Mouse (Mus musculus) CD8-positive naive resting alpha-beta T cell, adult 2 months (primary cell): ENCODE results near the gene Rft1.
"Not testable (repeated sequence)": the region's sequence is repeated elsewhere in the genome, so short reads cannot be mapped to it uniquely, and the experiment has no call there.

Experiments
- DNase-seq, 2 experiments: peaks; one replicate each; pipeline ENCODE4 v3.0.0; 2022; ENCODE audit warnings: low read depth in 2 of 2, low spot score in 2 of 2

The Rft1 gene

GRCm38 (mm10) chr14:30671095-30671985, 17.2 kb downstream of the Rft1 start:
- no peak for DNase-seq

DNA sequence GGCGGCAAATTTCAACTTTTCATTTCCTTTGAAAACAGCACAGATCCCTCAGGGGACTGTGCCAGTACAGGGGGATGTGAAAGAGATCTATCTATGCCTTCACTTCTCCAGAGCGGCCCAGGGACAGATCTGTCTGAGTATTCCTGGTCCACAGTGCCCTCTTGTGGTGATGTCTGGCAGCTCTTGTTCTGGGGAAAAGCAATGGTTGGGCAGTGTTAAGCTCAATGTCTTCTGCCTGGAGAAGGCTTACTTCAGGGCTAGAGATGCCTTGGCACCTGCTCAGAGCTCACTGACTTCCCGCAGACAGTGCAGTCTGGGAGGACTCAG, 17.8 kb downstream of the Rft1 start:
- DNase-seq = peak; percentile 75 to 85

- peak; percentile 20 to 42 for DNase-seq
Observed at GRCm38 (mm10) chr14:30674947-30675346, 20.8 kb downstream of the Rft1 start.

DNA sequence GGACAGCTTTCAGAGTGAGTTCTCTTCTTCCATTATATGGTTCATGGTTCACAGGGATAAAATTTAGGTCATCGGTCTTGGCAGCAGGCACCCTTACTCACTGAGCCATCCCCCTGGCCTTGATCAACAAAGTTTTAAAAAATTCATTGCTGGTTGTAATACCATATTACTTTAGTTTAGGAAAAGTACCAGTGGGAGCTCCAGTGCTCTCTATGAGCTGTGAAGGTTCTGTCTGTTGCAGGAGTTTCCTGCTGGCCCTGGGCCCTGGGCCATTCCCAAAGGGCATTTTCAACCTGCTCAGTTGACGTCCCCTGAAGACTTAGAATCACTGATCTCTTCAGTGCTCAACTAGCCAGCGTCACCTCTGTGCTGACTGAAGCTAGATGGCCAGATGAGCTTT, 28.0 kb downstream of the Rft1 start:
- no peak for DNase-seq

GRCm38 (mm10) chr14:30690685-30691084, 36.5 kb downstream of the Rft1 start:
- no peak for DNase-seq

DNA sequence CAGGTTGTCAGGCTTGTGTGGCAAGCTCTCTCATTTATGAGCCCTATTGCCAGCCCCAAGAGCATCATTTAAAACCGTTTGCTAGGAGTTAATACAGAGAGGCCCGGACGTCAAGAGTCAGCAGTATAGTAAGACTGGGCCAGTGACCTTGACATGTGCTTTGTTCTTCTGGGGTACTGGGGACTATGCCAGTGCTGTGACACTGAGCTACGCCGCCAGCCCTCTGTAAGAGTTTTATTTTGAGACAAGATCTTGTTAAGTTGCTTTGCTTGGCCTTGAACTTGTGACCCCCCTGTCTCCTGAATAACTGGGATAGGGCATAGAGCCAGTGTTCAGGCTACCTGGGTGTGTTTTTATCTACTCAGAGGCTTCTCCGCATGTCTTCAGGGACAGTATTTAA, 38.3 kb downstream of the Rft1 start:
- no peak for DNase-seq

DNA sequence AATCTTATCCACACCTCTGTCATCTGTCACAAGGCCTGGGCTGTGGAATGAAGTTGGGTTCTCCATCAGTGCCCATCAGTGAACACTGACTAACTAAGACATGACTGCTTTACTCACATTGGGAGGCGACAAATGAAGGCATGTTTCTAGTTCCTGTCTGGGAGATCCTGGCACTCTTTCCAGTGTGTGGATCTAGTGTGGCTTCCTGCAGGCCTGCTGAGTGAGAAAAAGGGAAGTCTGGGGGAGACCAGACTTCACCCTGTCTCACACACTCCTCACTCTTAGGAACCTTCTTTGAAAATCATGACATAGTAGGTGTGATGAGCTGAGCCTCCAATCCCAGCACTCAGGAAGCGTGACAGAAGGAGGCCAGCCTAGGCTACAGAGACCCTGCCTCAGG, 40.6 kb downstream of the Rft1 start:
- DNase-seq = no peak

DNA sequence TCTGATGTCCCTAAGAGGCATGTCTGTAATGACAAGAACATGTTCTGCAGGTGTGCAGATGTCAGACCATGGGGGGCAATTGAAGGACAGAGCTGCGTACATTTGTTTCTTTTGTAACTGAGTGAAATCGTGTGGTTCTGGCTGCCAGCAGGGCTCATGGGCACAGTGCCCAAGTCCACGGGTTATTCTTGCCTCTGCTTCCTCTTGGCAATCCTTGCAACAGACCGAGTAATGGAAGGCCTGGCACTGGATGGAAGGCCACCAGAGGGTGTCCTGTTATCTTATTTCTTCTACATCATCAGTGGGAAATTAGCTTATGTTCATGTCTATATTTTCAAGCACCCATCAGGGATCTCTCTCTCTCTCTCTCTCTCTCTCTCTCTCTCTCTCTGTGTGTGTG, 41.4 kb downstream of the Rft1 start:
- DNase-seq = no peak

GRCm38 (mm10) chr14:30697407-30698052, 43.4 kb downstream of the Rft1 start:
- DNase-seq = no peak

DNA sequence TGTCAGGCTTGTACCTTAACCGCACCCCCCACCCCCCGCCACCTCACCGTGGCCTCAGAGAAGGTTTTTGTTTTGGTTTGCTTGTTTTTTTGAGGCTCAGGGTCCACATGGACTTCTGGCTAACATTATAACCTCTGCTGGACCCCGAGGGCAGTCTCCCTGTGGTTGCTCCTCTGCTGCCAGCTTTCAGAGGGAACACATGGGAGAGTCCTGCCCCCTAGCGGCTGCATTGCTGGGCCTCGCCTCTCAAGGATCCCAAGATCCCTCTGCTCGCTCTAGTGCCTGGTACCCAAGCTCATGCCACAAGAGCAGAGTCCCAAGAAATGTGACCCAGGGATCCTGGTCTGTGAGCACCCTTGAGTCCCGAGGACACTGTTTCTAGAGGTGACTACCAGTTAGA, 45.5 kb downstream of the Rft1 start:
- peak in 1 of 2 experiments; percentile 12 for DNase-seq

GRCm38 (mm10) chr14:30702512-30702911, 48.4 kb downstream of the Rft1 start:
- DNase-seq = no peak

DNA sequence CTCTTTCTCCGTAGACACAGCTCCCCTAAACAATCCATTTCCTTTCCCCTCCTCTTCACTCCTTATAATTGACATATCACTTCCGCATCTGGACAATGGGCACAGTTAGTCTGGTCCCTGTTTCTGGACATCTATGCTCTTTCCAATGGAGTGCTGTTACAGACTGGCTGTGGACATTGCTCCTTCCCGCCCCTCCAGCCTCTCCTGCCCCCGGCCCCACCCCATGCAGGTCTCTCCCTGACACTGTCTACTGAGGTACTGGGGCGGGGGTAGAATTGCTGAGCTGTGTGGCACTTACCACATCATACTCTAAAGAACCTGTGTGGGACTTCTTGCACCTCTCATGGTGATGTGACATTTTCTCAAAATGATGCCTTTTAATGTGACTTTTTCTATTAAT, 48.9 kb downstream of the Rft1 start:
- no peak for DNase-seq

GRCm38 (mm10) chr14:30704098-30704855, 50.1 kb downstream of the Rft1 start:
- no peak for DNase-seq

DNA sequence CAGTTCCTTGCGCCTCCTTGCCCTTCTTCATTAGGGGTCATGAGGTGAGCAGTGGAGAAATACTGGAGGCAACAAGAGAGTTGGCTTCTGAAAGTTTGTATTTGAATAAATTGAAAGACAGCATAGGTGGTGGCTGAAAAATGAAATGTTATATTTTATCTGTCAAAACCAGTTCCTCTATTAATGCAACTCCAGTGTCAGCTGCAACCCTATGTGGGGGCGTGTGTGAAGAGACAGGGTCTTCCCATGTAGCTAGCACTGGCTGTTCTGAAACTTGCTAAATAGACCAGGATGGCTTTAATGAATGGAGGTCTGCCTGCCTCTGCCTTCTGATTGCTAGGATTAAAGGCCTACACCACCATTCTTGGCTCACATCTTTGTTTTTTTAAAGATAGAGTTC, 57.7 kb downstream of the Rft1 start:
- no peak for DNase-seq

GRCm38 (mm10) chr14:30713769-30714168, 59.6 kb downstream of the Rft1 start:
- DNase-seq = no peak

- peak; percentile 3 to 59 for DNase-seq
Observed at GRCm38 (mm10) chr14:30714799-30715617, 60.8 kb downstream of the Rft1 start, which contains the start of gene Sfmbt1. Sfmbt1 (plus strand) TSS chr14:30714849.

DNA sequence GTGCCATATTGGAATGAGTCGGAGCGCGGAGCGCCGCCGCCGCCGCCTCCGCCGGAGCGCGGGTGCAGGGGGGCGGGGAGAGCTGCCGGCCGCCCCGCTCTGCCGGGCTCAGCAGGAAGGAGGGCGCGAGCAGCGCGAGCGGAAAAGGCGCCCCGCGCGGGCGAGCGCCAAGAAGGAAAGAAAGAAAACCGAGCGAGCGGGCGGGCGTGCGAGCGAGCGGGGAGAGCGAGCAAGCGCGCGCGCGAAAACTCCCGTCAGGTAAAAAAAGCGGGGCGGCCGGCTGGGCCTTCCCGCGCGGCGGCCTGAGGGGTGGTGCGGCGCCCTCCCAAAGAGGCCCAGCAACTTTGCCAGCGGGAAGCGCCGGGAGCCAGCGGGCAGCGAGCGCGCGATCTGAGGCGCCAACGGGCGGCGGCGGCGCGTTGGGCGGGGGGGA, 61.5 kb downstream of the Rft1 start:
- DNase-seq = peak in 1 of 2 experiments; percentile 65

DNA sequence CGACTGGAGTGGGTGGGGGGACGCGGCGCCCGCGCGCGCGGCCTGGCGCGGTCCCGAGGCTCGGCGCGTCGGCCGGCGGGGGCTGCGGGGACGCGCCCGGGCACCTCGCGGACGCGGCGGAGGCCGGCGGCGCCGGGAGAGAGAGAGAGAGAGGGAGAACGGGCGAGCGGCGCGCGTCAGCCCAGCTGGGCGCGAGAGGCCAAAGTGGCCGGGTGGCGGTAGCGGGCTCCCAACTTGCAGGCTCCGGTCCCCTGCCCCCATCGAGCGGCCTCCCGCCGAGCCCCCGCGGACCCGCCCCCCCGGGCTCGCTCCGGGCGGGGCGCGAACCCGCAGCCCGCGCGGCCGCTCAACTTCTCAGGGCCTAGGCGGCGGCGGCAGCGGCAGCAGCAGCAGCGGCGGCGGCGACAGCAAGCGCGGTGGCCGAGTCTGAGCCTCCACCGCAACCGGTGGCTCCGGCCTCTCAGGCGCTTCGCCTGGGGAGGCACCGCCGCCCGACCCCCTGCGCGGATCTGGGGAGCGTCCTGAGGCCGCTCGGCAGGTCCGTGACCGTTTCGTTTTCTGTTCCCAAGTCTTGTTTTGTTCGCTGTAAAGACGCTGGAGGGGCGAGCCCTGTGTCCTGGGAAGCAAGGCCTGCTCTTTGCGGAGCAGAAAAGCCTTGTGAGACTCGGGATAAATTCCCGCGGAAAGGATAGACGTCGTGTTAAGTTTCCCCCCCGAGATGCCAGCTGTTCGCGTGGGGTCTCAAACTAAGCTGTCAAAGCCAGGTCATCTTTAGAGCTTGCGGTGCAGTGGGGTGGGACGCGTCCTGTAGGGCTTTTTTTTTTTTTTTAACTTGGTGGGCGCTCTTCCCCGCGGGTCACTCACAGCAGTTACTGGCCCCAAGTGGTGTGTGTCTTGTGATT, 62.1 kb downstream of the Rft1 start:
- DNase-seq = peak; percentile 13 to 33

DNA sequence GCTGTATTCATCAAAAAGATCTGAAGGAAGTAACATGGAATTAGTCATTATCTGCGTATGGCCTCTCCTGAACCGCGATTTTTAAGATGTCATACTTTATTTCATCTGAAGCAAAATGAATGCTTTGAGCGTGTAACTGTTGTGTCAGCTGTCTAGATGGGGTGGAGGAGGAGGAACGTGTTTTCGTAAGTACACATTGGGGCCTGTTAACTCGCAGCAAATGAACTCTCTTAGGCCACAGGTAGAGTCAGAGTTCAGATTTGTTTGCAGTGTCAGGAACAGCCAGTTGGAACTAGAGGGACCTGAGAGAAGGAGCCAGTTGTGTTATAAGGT, 62.8 kb downstream of the Rft1 start:
- peak in 1 of 2 experiments; percentile 23 for DNase-seq

DNA sequence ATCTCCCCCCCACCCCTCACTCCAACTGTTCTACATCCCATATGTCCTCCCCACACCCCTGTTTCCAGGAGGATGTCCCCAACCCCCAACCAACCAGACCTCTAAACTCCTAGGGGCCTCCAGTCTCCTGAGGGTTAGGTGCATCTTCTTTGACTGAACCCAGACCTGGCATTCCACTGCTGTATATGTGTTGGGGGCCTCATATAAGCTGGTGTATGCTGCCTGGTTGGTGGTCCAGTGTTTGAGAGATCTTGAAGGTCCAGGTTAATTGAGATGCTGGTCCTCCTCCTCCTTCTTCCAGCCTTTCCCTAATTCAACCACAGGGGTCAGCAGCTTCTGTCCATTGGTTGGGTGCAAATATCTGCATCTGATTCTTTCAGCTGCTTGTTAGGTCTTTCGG, 64.5 kb downstream of the Rft1 start:
- DNase-seq = not testable (repeated sequence)
